Mouse (Mus musculus): ENCODE results near the gene Schip1. TPM values are rescaled to one million over a fixed set of nuclear protein-coding genes. Genes with fewer than 3 reads are reported as not detected.

Schip1 gene
- 76.4 and 81.6 TPM in 2 replicates for polyA plus RNA-seq (2016; fragmentation: Nextera tagmentation; extraction: Ambion mirVana)

GRCm38 (mm10) chr3:68064731-68065130, at the start of gene Schip1:
Schip1 (plus strand) TSS chr3:68064802.
- Histone ChIP-seq H3K4me3 (no peak within 1 kb of the TSS), H3K36me3 (no peaks in the 10 kb centered on the region), H3K27me3 (replicated peaks) (no peaks in the 10 kb centered on the region), H3K27ac (ENCODE audit: poor library complexity, severe bottlenecking) (no peak within 1 kb of the TSS), H3K4me2 (no peak within 1 kb of the TSS), H3K4me1 (replicated peaks) (no peaks in the 10 kb centered on the region), H3K9me3 (replicated peaks) (no peaks in the 10 kb centered on the region), H3K9ac (no peak within 1 kb of the TSS)
- WGBS = 24% methylated on average over 12 of the region's 12 CpGs
- ATAC-seq (ENCODE audit: insufficient number of reproducible peaks, low FRiP score) = no peak

DNA sequence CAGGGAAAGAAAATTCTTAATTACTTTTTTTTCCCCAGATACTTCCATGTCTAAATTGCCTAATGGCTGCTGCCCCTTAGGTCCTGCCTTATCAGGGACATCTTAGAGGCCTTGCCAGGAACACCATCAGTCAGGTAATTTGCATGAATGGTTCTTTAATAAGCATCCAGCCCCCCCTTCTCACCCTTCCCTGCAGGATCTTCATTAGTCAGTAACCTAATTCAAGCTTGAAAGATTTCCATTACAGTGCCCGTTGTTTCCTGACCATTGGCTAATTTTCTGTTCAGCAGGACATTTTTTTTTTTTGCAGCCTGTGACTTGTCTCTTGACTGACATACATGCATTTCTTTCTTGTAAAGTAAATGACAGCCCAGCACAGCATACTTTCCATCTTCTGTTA, 48.8 kb upstream of the Schip1 start:
- ATAC-seq (ENCODE audit: insufficient number of reproducible peaks, low FRiP score) = no peak
- Histone ChIP-seq H3K4me1 (replicated peaks) (no peaks in the 10 kb centered on the region), H3K36me3 (no peaks in the 10 kb centered on the region), H3K9ac (no peak overlapping the region), H3K9me3 (replicated peaks) (no peaks in the 10 kb centered on the region), H3K4me3 (no peak overlapping the region), H3K27ac (ENCODE audit: poor library complexity, severe bottlenecking) (no peak overlapping the region), H3K27me3 (replicated peaks) (no peaks in the 10 kb centered on the region), H3K4me2 (no peak overlapping the region)
- 58% methylated on average over 1 of the region's 1 CpGs for WGBS

DNA sequence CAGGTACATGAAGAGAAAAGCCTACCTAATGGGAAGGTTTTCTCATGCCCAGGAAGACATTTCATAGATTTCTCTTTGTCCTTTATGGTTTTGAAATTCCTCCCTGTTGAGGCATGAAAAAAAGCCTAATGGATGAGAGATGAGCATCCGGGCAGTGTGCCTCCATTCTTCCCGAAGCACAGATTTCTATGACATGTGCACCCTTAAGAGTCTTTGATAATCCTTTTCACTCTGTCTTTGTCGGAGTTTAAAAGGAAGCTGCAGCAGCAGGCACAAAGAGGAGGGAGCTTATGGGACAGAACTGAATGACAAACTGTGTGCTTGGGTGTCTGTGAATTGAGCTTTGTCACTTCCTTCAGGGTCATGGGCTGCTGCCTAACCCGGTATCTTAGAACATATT, 45.2 kb upstream of the Schip1 start:
- Histone ChIP-seq H3K4me2 (no peak overlapping the region), H3K4me3 (no peak overlapping the region), H3K9me3 (replicated peaks) (no peaks in the 10 kb centered on the region), H3K27me3 (replicated peaks) (no peaks in the 10 kb centered on the region), H3K27ac (ENCODE audit: poor library complexity, severe bottlenecking) (no peak overlapping the region), H3K36me3 (no peaks in the 10 kb centered on the region), H3K9ac (no peak overlapping the region), H3K4me1 (replicated peaks) (no peaks in the 10 kb centered on the region)
- 54% methylated on average over 4 of the region's 4 CpGs for WGBS
- no peak for ATAC-seq (ENCODE audit: insufficient number of reproducible peaks, low FRiP score)

GRCm38 (mm10) chr3:68036097-68036496, 28.5 kb upstream of the Schip1 start:
- Histone ChIP-seq H3K9me3 (replicated peaks) (no peaks in the 10 kb centered on the region), H3K27ac (ENCODE audit: poor library complexity, severe bottlenecking) (no peak overlapping the region), H3K36me3 (no peaks in the 10 kb centered on the region), H3K4me3 (no peak overlapping the region), H3K9ac (no peak overlapping the region), H3K4me2 (no peak overlapping the region), H3K4me1 (replicated peaks) (no peaks in the 10 kb centered on the region), H3K27me3 (replicated peaks) (no peaks in the 10 kb centered on the region)
- 58% methylated on average over 3 of the region's 3 CpGs for WGBS
- no peak for ATAC-seq (ENCODE audit: insufficient number of reproducible peaks, low FRiP score)

- no peaks in the 10 kb centered on the region for H3K36me3 ChIP-seq
- H3K4me1 ChIP-seq (replicated peaks) = no peaks in the 10 kb centered on the region
- no peak overlapping the region for H3K9ac ChIP-seq
- H3K27ac ChIP-seq (ENCODE audit: poor library complexity, severe bottlenecking) = no peak overlapping the region
- 78% methylated on average over 2 of the region's 2 CpGs for WGBS
- H3K27me3 ChIP-seq (replicated peaks) = no peaks in the 10 kb centered on the region; the same call in 1 of the 2 replicates
- ATAC-seq (ENCODE audit: insufficient number of reproducible peaks, low FRiP score) = no peak
- no peak overlapping the region for H3K4me3 ChIP-seq
- no peak overlapping the region for H3K4me2 ChIP-seq
- no peaks in the 10 kb centered on the region for H3K9me3 ChIP-seq (replicated peaks)
Observed at GRCm38 (mm10) chr3:68042951-68043350, 21.7 kb upstream of the Schip1 start.

DNA sequence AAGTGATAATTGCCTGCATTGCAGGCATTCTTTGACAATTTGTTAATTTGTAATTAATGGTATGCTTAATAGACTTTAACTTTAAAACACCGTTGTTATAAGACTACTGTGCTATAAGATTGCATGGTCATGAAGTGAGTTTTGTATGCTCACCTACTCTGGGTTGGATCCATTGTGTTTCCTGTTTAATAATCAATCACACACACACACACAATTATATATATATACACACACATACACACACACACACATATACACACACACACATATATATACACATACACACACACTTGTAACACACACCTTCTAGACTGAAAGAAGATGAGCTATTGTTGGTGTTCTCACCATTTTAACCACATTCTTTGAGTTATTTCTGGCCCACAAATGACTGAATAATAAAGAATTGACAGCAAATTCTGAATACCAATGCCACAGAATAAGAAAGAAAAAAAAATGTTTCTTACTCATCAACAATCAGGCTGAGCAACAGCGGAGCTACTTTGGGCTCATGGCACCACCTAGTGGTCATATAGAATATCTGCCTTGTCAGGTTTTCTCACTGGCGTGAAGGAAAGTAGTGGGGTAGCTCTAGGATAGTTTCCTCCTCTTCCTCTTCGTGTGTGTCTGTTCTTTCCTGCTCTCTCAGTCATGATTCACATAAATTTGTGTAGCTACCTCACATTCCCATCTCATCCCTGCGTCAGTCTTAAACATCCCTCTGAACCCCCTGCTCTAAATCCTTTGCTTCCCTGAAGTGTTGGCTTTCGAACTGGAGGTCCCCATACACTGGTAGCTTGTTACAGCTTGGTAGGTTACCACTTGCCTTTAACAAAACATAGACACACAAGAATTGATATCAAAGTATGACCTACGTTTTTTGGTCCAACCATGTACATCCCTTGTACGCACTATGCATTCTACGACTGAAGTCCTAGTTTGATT, 18.9 kb upstream of the Schip1 start:
- Histone ChIP-seq H3K9me3 (replicated peaks) (no peaks in the 10 kb centered on the region), H3K4me2 (no peak overlapping the region), H3K36me3 (no peaks in the 10 kb centered on the region), H3K27me3 (replicated peaks) (peaks cover 6% of the 10 kb centered on the region), H3K9ac (no peak overlapping the region), H3K27ac (ENCODE audit: poor library complexity, severe bottlenecking) (no peak overlapping the region), H3K4me1 (replicated peaks) (no peaks in the 10 kb centered on the region), H3K4me3 (no peak overlapping the region)
- 47% methylated on average over 9 of the region's 9 CpGs for WGBS
- no peak for ATAC-seq (ENCODE audit: insufficient number of reproducible peaks, low FRiP score)

DNA sequence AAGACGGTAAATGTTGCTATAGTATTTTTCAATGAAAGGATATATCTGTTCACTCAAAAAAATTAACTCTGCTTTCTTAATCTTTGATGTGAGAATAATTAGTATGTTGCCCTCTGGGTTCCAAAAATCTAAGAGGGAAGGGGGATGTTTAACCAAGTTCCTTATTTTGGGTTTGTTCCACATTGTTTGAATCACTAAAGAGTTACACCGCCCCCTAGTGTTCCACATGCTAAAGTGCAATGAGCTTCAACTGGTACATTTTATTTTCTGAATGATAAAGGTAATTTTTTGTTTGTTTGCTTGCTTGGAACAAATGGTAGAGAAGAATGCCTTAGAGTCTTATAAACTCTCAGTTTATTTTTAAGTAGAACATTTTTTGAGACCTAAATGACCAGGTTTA, 11.1 kb upstream of the Schip1 start:
- Histone ChIP-seq H3K4me2 (no peak overlapping the region), H3K9me3 (replicated peaks) (no peaks in the 10 kb centered on the region), H3K9ac (no peak overlapping the region), H3K36me3 (no peaks in the 10 kb centered on the region), H3K27ac (ENCODE audit: poor library complexity, severe bottlenecking) (no peak overlapping the region), H3K4me3 (no peak overlapping the region), H3K4me1 (replicated peaks) (0 out of 2 replicates have a peak, but pooled peaks cover 7% of the 10 kb centered on the region), H3K27me3 (replicated peaks) (peaks cover 12% of the 10 kb centered on the region)
- no peak for ATAC-seq (ENCODE audit: insufficient number of reproducible peaks, low FRiP score)
- 49% methylated on average over 2 of the region's 2 CpGs for WGBS

DNA sequence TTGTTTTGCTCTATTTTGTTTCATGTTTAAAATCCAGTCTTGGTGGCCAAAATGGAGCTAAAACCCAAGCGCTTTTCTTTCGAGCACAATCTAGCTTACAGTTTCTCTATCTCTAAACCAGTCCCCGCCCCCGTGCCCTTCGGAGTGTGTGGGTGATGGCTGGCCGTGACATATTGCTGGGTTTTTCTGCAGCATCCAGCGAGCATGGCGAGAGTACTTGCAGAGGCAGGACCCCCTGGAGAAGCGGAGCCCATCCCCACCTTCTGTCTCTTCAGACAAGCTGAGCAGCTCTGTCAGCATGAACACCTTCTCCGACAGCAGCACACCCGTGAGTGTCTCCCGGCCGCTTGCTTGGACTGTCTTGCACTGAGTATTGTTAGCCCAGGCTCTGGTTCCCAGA, 9.5 kb upstream of the Schip1 start:
- no peaks in the 10 kb centered on the region for H3K9me3 ChIP-seq (replicated peaks)
- H3K27me3 ChIP-seq (replicated peaks) = peaks cover 7% of the 10 kb centered on the region; the same call in 1 of the 2 replicates
- 29% methylated on average over 13 of the region's 13 CpGs for WGBS
- H3K27ac ChIP-seq (ENCODE audit: poor library complexity, severe bottlenecking) = no peak overlapping the region
- H3K4me3 ChIP-seq = peak overlapping the region; percentile 34
- ATAC-seq (ENCODE audit: insufficient number of reproducible peaks, low FRiP score) = no peak
- no peaks in the 10 kb centered on the region for H3K36me3 ChIP-seq
- no peak overlapping the region for H3K9ac ChIP-seq
- H3K4me2 ChIP-seq = peak overlapping the region; percentile 60
- H3K4me1 ChIP-seq (replicated peaks) = 0 out of 2 replicates have a peak, but pooled peaks cover 7% of the 10 kb centered on the region

DNA sequence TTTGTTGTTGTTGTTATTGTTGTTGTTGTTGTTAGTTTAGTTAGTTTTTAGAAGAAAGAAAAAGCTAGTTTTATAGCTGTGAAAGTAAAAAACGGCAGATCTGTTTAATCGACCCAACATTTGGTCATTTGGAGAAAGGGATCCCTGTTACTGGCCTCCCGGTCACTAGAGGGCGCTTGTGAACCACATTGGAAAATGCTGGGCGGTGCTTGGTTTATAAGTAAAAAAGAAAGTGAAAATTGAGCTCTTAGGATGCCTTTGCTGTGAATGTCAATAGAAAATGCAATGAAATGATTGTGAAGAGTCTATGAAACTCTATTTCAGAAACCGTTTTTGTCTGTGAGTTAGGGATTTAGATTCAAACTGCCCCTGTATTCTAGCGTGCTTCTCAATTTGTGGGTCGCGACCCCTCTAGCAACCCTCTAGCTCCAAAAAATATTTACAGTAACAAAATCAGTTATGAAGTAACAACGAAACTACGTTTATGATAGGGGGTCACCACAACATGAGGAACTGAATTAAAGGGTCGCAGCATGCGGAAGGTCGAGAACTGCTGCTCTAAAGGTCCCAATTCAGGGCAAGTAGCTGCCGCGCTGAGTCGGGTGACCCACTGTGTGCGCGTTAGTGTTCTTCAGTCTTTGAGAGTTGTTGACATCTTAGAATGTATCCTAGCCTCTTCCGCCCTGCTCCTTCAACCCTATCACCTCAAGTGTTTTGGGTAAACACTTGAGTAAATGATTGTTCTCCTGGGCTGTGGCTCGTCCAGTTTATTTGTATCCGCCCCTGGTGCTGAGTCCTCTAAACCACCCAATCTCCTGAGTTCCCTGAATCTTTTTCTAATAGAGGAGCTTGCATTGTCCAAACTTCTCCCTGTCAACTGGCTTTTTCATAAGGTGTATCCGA, 8.0 kb upstream of the Schip1 start:
- no peak overlapping the region for H3K27ac ChIP-seq (ENCODE audit: poor library complexity, severe bottlenecking)
- peak overlapping the region; percentile 57 for H3K4me2 ChIP-seq
- H3K36me3 ChIP-seq = no peaks in the 10 kb centered on the region
- 53% methylated on average over 23 of the region's 23 CpGs for WGBS
- no peak overlapping the region for H3K9ac ChIP-seq
- H3K4me3 ChIP-seq = peak overlapping the region; percentile 36
- H3K4me1 ChIP-seq (replicated peaks) = 0 out of 2 replicates have a peak, but pooled peaks cover 7% of the 10 kb centered on the region
- H3K9me3 ChIP-seq (replicated peaks) = no peaks in the 10 kb centered on the region
- ATAC-seq (ENCODE audit: insufficient number of reproducible peaks, low FRiP score) = no peak
- H3K27me3 ChIP-seq (replicated peaks) = peaks cover 7% of the 10 kb centered on the region; the same call in 1 of the 2 replicates

- Histone ChIP-seq H3K4me3 (no peak overlapping the region), H3K4me2 (no peak overlapping the region), H3K4me1 (replicated peaks) (0 out of 2 replicates have a peak, but pooled peaks cover 7% of the 10 kb centered on the region), H3K9ac (no peak overlapping the region), H3K27ac (ENCODE audit: poor library complexity, severe bottlenecking) (no peak overlapping the region), H3K9me3 (replicated peaks) (no peaks in the 10 kb centered on the region), H3K36me3 (no peaks in the 10 kb centered on the region), H3K27me3 (replicated peaks) (peaks cover 7% of the 10 kb centered on the region; the same call in 1 of the 2 replicates)
- ATAC-seq (ENCODE audit: insufficient number of reproducible peaks, low FRiP score) = no peak
- WGBS = 51% methylated on average over 2 of the region's 2 CpGs
Observed at GRCm38 (mm10) chr3:68059162-68059800, 5.3 kb upstream of the Schip1 start.

Measured in heart, embryonic 12.5 days (tissue).